Mouse (Mus musculus) erythroid progenitor cell, adult 5-6 weeks (primary cell): Measurements from ENCODE around the gene Plpp4. TPM values are rescaled to one million over a fixed set of nuclear protein-coding genes. Genes with fewer than 3 reads are reported as not detected.

Experiments used
- ATAC-seq: replicated peaks from 2 replicates; pipeline ENCODE4 v1.8.0; 2016; ENCODE audit warnings: moderate number of reproducible peaks, mild to moderate bottlenecking, moderate TSS enrichment, inconsistent platforms; ENCODE audit not compliant: poor library complexity, low FRiP score, severe bottlenecking
- total RNA-seq, 2 experiments: library from RNA; stranded (forward) in 1 of 2; stranded (reverse) in 1 of 2; fragments of 150-400 nt in 1 of 2; fragments of 186-747, 209-891 nt in 1 of 2; gene quantifications; 2 replicates each; pipeline versions ENCODE4 v1.2.3 to v1.2.4; 2015 to 2017; ENCODE audit warnings: low replicate concordance in 2 of 2

Plpp4 gene
- total RNA-seq (2015; ENCODE audit: low replicate concordance) (not detected in 2 replicates), total RNA-seq (2017; ENCODE audit: low replicate concordance) (not detected in 2 replicates)

GRCm38 (mm10) chr7:129256621-129257373, at the start of gene Plpp4:
TSS of gene Plpp4 (plus strand) at chr7:129257031.
- no peak for ATAC-seq

- ATAC-seq: no peak
These were observed 40.8 kb upstream of the Plpp4 start for GRCm38 (mm10) chr7:129215926-129216543.

- ATAC-seq: no peak
These were observed 40.2 kb upstream of the Plpp4 start for GRCm38 (mm10) chr7:129216547-129217195.

- no peak for ATAC-seq
These were observed 35.9 kb upstream of the Plpp4 start for GRCm38 (mm10) chr7:129220948-129221347.

GRCm38 (mm10) chr7:129221649-129222048, 35.2 kb upstream of the Plpp4 start:
- ATAC-seq: no peak

GRCm38 (mm10) chr7:129235410-129235809, 21.4 kb upstream of the Plpp4 start:
- ATAC-seq: no peak

GRCm38 (mm10) chr7:129235995-129236394, 20.8 kb upstream of the Plpp4 start:
- ATAC-seq: no peak

- ATAC-seq: no peak
These were observed 5.8 kb upstream of the Plpp4 start for GRCm38 (mm10) chr7:129250981-129251380.

- ATAC-seq: no peak
These were observed 3.4 kb upstream of the Plpp4 start for GRCm38 (mm10) chr7:129253406-129253805.

GRCm38 (mm10) chr7:129254126-129254525, 2.7 kb upstream of the Plpp4 start:
- no peak for ATAC-seq

- no peak for ATAC-seq
These were observed 1.4 kb upstream of the Plpp4 start for GRCm38 (mm10) chr7:129255406-129255805.

GRCm38 (mm10) chr7:129257374-129258018, 665 bp downstream of the Plpp4 start:
- ATAC-seq: no peak

- no peak for ATAC-seq
These were observed 1.5 kb downstream of the Plpp4 start for GRCm38 (mm10) chr7:129258331-129258730.

- no peak for ATAC-seq
These were observed 2.4 kb downstream of the Plpp4 start for GRCm38 (mm10) chr7:129259195-129259594.

GRCm38 (mm10) chr7:129273867-129274266, 17.0 kb downstream of the Plpp4 start:
- ATAC-seq: no peak

GRCm38 (mm10) chr7:129274726-129275125, 17.9 kb downstream of the Plpp4 start:
- no peak for ATAC-seq

- no peak for ATAC-seq
These were observed 20.9 kb downstream of the Plpp4 start for GRCm38 (mm10) chr7:129277751-129278150.

- ATAC-seq: no peak
These were observed 22.0 kb downstream of the Plpp4 start for GRCm38 (mm10) chr7:129278801-129279200.

GRCm38 (mm10) chr7:129279261-129279660, 22.4 kb downstream of the Plpp4 start:
- ATAC-seq: no peak

GRCm38 (mm10) chr7:129281966-129282365, 25.1 kb downstream of the Plpp4 start:
- no peak for ATAC-seq
